Comparison of ENCODE assay signal across 9 mouse cellular contexts in the genomic region with DNA sequence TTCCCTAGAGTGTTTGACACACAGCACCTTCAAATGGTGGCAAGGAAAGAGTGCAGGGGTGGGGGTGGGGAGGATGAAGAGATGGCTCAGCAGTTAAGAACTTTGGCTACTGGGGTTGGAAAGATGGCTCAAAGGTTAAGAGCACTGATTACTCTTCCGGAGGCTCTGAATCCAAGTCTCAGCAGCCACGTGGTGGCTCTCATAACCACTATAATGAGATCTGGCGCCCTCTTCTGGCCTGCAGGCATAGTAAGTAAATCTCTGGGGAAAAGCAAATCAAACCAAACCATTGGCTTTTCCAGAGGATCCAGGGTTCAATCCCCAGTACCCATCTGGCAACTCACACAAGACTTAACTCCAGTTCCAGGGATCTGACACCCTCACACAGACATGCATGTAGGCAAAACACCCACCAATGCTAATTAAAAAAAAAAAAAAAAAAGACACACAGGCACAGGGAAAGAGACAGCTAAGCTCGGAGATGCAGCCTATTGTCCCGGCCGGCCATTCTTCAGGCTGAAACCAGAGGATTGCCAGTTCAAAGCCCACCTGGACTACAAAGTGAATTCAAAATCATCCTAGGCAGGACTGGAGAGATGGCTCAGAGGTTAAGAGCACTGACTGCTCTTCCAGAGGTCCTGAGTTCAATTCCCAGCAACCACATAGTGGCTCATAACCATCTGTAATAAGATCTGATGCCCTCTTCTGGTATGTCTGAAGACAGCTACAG. TPM values are rescaled to one million over a fixed set of nuclear protein-coding genes. Genes with fewer than 3 reads are reported as not detected.
DNase-seq lines count a peak whose midpoint lies in the region; ATAC-seq and TF ChIP-seq lines count a peak whose summit lies in the region.
"Had no signal": no experiment of that assay in that cellular context is flagged by ENCODE, and none has a peak within 500 bp of the region (broad histone marks: within the 10 kb centered on the region; RNA-seq: fewer than 3 reads in every experiment).

No protein-coding gene starts in this region.

- H3K9me3 ChIP-seq in liver, postnatal 0 days (ENCODE audit: low read length), result no peaks in the 10 kb centered on the region

- peak; percentile 38 to 45 for DNase-seq in cerebellum, adult 2 months
- DNase-seq in cerebellum, adult 9-11 months, result no peak
- DNase-seq in ovary, postnatal 14 days (ENCODE audit: low spot score), result peak; percentile 44
- DNase-seq in ovary, adult 18-20 months (ENCODE audit: low spot score), result no peak
- DNase-seq in c-Kit-positive CD71-negative TER-119-negative erythroid progenitor cells, embryonic 14.5 days (ENCODE audit: low read depth), result peak; percentile 67
- DNase-seq in heart, postnatal 36 days, result peak; percentile 51 to 63
- peak; percentile 79 for DNase-seq in liver, postnatal 0 days
- peak; percentile 42 to 84 for DNase-seq in spleen, postnatal 10 days (ENCODE audit: low spot score in 2 of 2)

- H3K27me3 ChIP-seq in cerebellum, adult 2 months (ENCODE audit: control insufficient read depth, insufficient read depth, low read length), result peaks cover 6% of the 10 kb centered on the region; the same call in 1 of the 2 replicates
- peaks cover 37% of the 10 kb centered on the region for H3K27me3 ChIP-seq in liver, postnatal 0 days (ENCODE audit: insufficient read depth, low read length)

- no peaks in the 10 kb centered on the region for H3K36me3 ChIP-seq in liver, postnatal 0 days (replicated peaks; ENCODE audit: insufficient read depth, low read length)

- no peak overlapping the region for H3K27ac ChIP-seq in cerebellum, adult 2 months (ENCODE audit: insufficient read depth, low read length)
- H3K27ac ChIP-seq in liver, postnatal 0 days (ENCODE audit: low read depth), result no peak overlapping the region

- TF ChIP-seq CTCF in cerebellum, adult 2 months (IDR thresholded peaks at IDR 0.05; ENCODE audit: borderline replicate concordance, insufficient read depth, low read depth, low read length), result peak; percentile 33; the same call in 1 of the 2 replicates
- TF ChIP-seq CTCF in liver, postnatal 0 days (IDR thresholded peaks at IDR 0.05; ENCODE audit: low read depth), result peak; percentile 77

- H3K4me1 ChIP-seq in cerebellum, adult 2 months (ENCODE audit: control insufficient read depth, insufficient read depth, low read length), result no peaks in the 10 kb centered on the region; the same call in 1 of the 2 replicates
- peaks cover 10% of the 10 kb centered on the region for H3K4me1 ChIP-seq in liver, postnatal 0 days (ENCODE audit: insufficient read depth)

- intact Hi-C loops in heart, postnatal 36 days (cut with DNase I), result no loop called here

- H3K4me2 ChIP-seq in liver, postnatal 0 days (ENCODE audit: low read depth, low read length), result no peak overlapping the region

- no peak overlapping the region for H3K9ac ChIP-seq in liver, postnatal 0 days (replicated peaks)

- no peak for TF ChIP-seq EP300 in liver, postnatal 0 days (IDR thresholded peaks at IDR 0.05; ENCODE audit: low read depth)

- no peak for TF ChIP-seq POLR2A in cerebellum, adult 2 months (IDR thresholded peaks at IDR 0.05; ENCODE audit: borderline replicate concordance, insufficient read depth, low read length)

- no peak overlapping the region for H3K4me3 ChIP-seq in cerebellum, adult 2 months (replicated peaks; ENCODE audit: insufficient read depth, low read depth, low read length)
- H3K4me3 ChIP-seq in liver, postnatal 0 days (ENCODE audit: low read depth, low read length), result no peak overlapping the region

- ATAC-seq in liver, postnatal 0 days, result no peak

- WGBS in cerebellum, adult 2 months, result 41% methylated on average over 6 of the region's 6 CpGs
- 43% methylated on average over 6 of the region's 6 CpGs for WGBS in liver, postnatal 0 days (ENCODE audit: insufficient replicate concordance)

RNA-seq across cellular contexts. Expression of a gene that starts 1.8 kb away (rescaled TPM):
- polyA plus RNA-seq in cerebellum, adult 2 months (2012; rRNA removed), result not detected in 2 replicates
- 1 to 10 TPM; 4.5 to 5.8 TPM for total RNA-seq in heart, postnatal 36 days (2021)
- 0.05 TPM in 1 of 2 replicates, not detected in the other for polyA plus RNA-seq in liver, postnatal 0 days (2015; fragmentation: Nextera tagmentation; extraction: Ambion mirVana)
- total RNA-seq: layer of hippocampus, postnatal 14 days had no signal

RNA-seq across cellular contexts. Expression of a gene that starts 8.2 kb away (rescaled TPM):
- polyA plus RNA-seq in cerebellum, adult 2 months (2012; rRNA removed), result 807 and 849 TPM in 2 replicates
- total RNA-seq in heart, postnatal 36 days (2021), result 10 to 100 TPM; 92.8 to 95.9 TPM
- polyA plus RNA-seq in liver, postnatal 0 days (2015; fragmentation: Nextera tagmentation; extraction: Ambion mirVana), result 53.7 and 57.2 TPM in 2 replicates

RNA-seq across cellular contexts. Expression of a gene that starts 9.8 kb away (rescaled TPM):
- 0.07 and 0.29 TPM in 2 replicates for polyA plus RNA-seq in cerebellum, adult 2 months (2012; rRNA removed)
- total RNA-seq in heart, postnatal 36 days (2021), result under 1 TPM in 1 of 2 experiments, not detected in 1; 0.30 TPM
- polyA plus RNA-seq in liver, postnatal 0 days (2015; fragmentation: Nextera tagmentation; extraction: Ambion mirVana), result 0.05 and 0.15 TPM in 2 replicates

RNA-seq across cellular contexts. Expression of a gene that starts 16.9 kb away (rescaled TPM):
- 0.59 and 1.1 TPM in 2 replicates for polyA plus RNA-seq in cerebellum, adult 2 months (2012; rRNA removed)
- total RNA-seq in heart, postnatal 36 days (2021), result not detected
- not detected in 2 replicates for polyA plus RNA-seq in liver, postnatal 0 days (2015; fragmentation: Nextera tagmentation; extraction: Ambion mirVana)

RNA-seq across cellular contexts. Expression of a gene that starts 30.9 kb away (rescaled TPM):
- 24.4 and 24.8 TPM in 2 replicates for polyA plus RNA-seq in cerebellum, adult 2 months (2012; rRNA removed)
- total RNA-seq in heart, postnatal 36 days (2021), result 100 to 1,000 TPM in 1 of 2 experiments, 10 to 100 TPM in 1; 96.0 to 102 TPM
- 3.3 TPM in 2 replicates for polyA plus RNA-seq in liver, postnatal 0 days (2015; fragmentation: Nextera tagmentation; extraction: Ambion mirVana)

Comparison
In these comparisons a context has a peak if more than half of its experiments do, and no peak if none do; other contexts are left out.
1. DNase-seq: peak in cerebellum, adult 2 months (2 of 2), ovary, postnatal 14 days (single experiment), c-Kit-positive CD71-negative TER-119-negative erythroid progenitor cells, embryonic 14.5 days (single experiment), heart, postnatal 36 days (2 of 2), liver, postnatal 0 days (single experiment) and spleen, postnatal 10 days (2 of 2); none in cerebellum, adult 9-11 months (single experiment) and ovary, adult 18-20 months (single experiment).
2. RNA of a gene that starts 8.2 kb away (polyA plus RNA-seq): 807 to 849 TPM in cerebellum, adult 2 months; 53.7 to 57.2 TPM in liver, postnatal 0 days; every median in the first group is over 10 times any median in the second.